Mouse (Mus musculus) lung, adult 2 months (tissue): Measurements from ENCODE around the gene Brd3. TPM values are rescaled to one million over a fixed set of nuclear protein-coding genes. Genes with fewer than 3 reads are reported as not detected.

Experiments
- DNase-seq: peaks from one replicate; pipeline ENCODE4 v3.0.0; 2022
- H3K4me1 ChIP-seq: fragments of 200-500 bp; 2 replicates; pipeline ENCODE4 v1.6.1; 2011; ENCODE audit warnings: low read length; ENCODE audit not compliant: control insufficient read depth, insufficient read depth
- H3K4me3 ChIP-seq: fragments of 200-500 bp; replicated peaks from 2 replicates; pipeline ENCODE3; 2011; ENCODE audit warnings: low read depth, mild to moderate bottlenecking, control low read depth, low read length; ENCODE audit errors: extremely low read depth
- CTCF ChIP-seq: fragments of 200-500 bp; IDR thresholded peaks from 2 replicates; pipeline ENCODE4 v1.5.1; 2011; ENCODE audit warnings: mild to moderate bottlenecking, low read length, control low read depth; ENCODE audit not compliant: insufficient read depth
- POLR2A ChIP-seq: fragments of 200-500 bp; IDR thresholded peaks from 2 replicates; pipeline ENCODE4 v1.6.1; 2011; ENCODE audit warnings: low read depth, mild to moderate bottlenecking, control low read depth, low read length, borderline replicate concordance; ENCODE audit errors: extremely low read depth
- WGBS: fragments of 180-500 bp; shearing (Covaris S2); methylation state at CpG from one replicate; pipeline ENCODE4 v1.1.7; 2018; 5-methylcytosine and 5-hydroxymethylcytosine counted together
- polyA plus RNA-seq: library from polyadenylated mRNA; depleted of rRNA; stranded (reverse); fragments of >200 nt; gene quantifications from 2 replicates; pipeline ENCODE4 v1.2.3, GENCODE M21; 2012; rRNA removed

Gene Brd3
- polyA plus RNA-seq, 1 experiment = 22.5 TPM

- no peak for TF ChIP-seq CTCF
- no peak for TF ChIP-seq POLR2A
- WGBS = 80% methylated on average over 17 of the region's 17 CpGs
- DNase-seq = no peak
- Histone ChIP-seq H3K4me3 (no peak overlapping the region), H3K4me1 (no peaks in the 10 kb centered on the region)
These were observed 110.6 kb downstream of the Brd3 start for GRCm38 (mm10) chr2:27396656-27397440.

Other genes starting within 250 kb of the Brd3 start
- 30.9 and 32.7 TPM in 2 replicates for gene Vav2, start 80.6 kb downstream of the Brd3 start, polyA plus RNA-seq
- gene Brd3os, start 65.3 kb downstream of the Brd3 start, polyA plus RNA-seq = 9.3 and 10.6 TPM in 2 replicates
- 21.5 and 21.6 TPM in 2 replicates for gene Wdr5, start 7.5 kb upstream of the Brd3 start, polyA plus RNA-seq
- gene Rxra, start 168.8 kb upstream of the Brd3 start, polyA plus RNA-seq = 71.3 and 81.8 TPM in 2 replicates